In the genomic region with DNA sequence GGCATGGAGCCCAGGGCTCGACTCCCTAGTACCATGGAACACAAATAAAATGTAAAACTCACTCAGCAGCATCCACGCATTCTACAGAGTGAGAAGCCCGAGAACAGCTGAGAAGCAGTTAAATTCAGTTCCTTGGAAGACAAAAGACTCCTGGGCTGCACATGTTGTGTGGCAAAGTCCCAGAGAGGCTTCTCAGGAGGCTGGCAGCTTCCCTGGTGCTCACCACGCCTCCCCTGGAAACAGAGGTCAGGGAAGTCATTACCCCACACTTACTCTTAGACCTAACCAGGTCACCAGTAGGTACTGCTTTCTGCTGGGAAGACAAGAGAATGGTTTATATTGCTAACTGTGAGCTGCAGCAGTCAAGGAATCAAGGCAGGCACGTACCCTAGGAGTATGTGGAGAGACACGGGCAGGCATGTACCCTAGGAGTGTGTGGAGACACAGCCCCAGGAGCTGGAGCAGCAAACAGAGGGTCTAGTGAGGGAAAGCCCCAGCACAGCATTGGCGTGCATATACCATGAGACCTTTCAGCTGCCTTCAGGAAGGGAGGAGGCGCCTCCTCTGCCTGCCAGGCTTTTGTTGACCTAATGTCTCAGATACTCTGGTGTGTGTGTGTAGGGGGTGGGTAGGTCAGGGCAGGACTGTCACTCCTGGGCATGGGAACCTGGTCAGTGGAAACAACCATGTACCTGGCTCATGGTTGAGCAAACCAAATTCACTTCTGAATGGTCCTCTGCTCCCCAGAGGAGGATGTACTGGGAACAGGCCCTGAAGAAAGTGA, we compare ENCODE assay signal across 9 mouse cellular contexts. TPM values are rescaled to one million over a fixed set of nuclear protein-coding genes. Genes with fewer than 3 reads are reported as not detected.
A peak's percentile ranks its signal among the peaks of the same experiment; 100 is the strongest.
DNase-seq lines count a peak whose midpoint lies in the region; ATAC-seq and TF ChIP-seq lines count a peak whose summit lies in the region.
"Had no signal": no experiment of that assay in that cellular context is flagged by ENCODE, and none has a peak within 500 bp of the region (broad histone marks: within the 10 kb centered on the region; RNA-seq: fewer than 3 reads in every experiment).

No protein-coding gene starts in this region.

- ATAC-seq in embryonic facial prominence, embryonic 13.5 days (ENCODE audit: insufficient number of reproducible peaks, insufficient read depth, low FRiP score, low TSS enrichment, low read depth) = no peak
- ATAC-seq in neural tube, embryonic 14.5 days (ENCODE audit: low read depth) = no peak
- ATAC-seq: Patski had no signal

- TF ChIP-seq CTCF in kidney, adult 2 months (conservative IDR thresholded peaks at IDR 0.05; ENCODE audit: insufficient read depth, insufficient read length, low read depth, low read length) = no peak

- no peak overlapping the region for H3K9ac ChIP-seq in embryonic facial prominence, embryonic 13.5 days
- H3K9ac ChIP-seq in neural tube, embryonic 14.5 days (replicated peaks; ENCODE audit: low read depth, low read length) = no peak overlapping the region

- H3K4me1 ChIP-seq in kidney, adult 2 months (ENCODE audit: control insufficient read depth, insufficient read depth, low read length) = peaks cover 29% of the 10 kb centered on the region
- H3K4me1 ChIP-seq in embryonic facial prominence, embryonic 13.5 days = peaks cover 75% of the 10 kb centered on the region
- peaks cover 36% of the 10 kb centered on the region for H3K4me1 ChIP-seq in limb, embryonic 10.5 days
- H3K4me1 ChIP-seq in neural tube, embryonic 14.5 days (ENCODE audit: control insufficient read depth, insufficient read depth, low read length) = peaks cover 46% of the 10 kb centered on the region

- no peak overlapping the region for H3K4me2 ChIP-seq in embryonic facial prominence, embryonic 13.5 days
- no peak overlapping the region for H3K4me2 ChIP-seq in neural tube, embryonic 14.5 days (ENCODE audit: low read depth, low read length)

- no peak for TF ChIP-seq POLR2A in kidney, adult 2 months (IDR thresholded peaks at IDR 0.05; ENCODE audit: low read depth, low read length)

- no peaks in the 10 kb centered on the region for H3K27me3 ChIP-seq in kidney, adult 2 months (replicated peaks; ENCODE audit: control insufficient read depth, insufficient read depth, low read length)
- no peaks in the 10 kb centered on the region for H3K27me3 ChIP-seq in embryonic facial prominence, embryonic 13.5 days
- H3K27me3 ChIP-seq in limb, embryonic 10.5 days (ENCODE audit: low read depth, poor library complexity, severe bottlenecking) = no peaks in the 10 kb centered on the region
- H3K27me3 ChIP-seq in neural tube, embryonic 14.5 days (ENCODE audit: control insufficient read depth, insufficient read depth, low read length) = no peaks in the 10 kb centered on the region
- H3K27me3 ChIP-seq: Patski had no signal

- no peak overlapping the region for H3K27ac ChIP-seq in kidney, adult 2 months (ENCODE audit: insufficient read depth, low read depth, low read length)
- H3K27ac ChIP-seq in embryonic facial prominence, embryonic 13.5 days = peak overlapping the region; percentile 64
- H3K27ac ChIP-seq in limb, embryonic 10.5 days = 0 out of 2 replicates have a peak overlapping the region, but pooled peaks have one; percentile 4
- peak overlapping the region; percentile 60 for H3K27ac ChIP-seq in neural tube, embryonic 14.5 days (ENCODE audit: low read depth, low read length)

- DNase-seq in kidney, adult 2 months = peak; percentile 66
- no peak for DNase-seq in kidney, adult 11 months
- no peak for DNase-seq in limb, embryonic 10.5 days (ENCODE audit: low spot score)
- DNase-seq in urinary bladder, postnatal 14 days (ENCODE audit: low spot score) = no peak
- DNase-seq in adrenal gland, adult 8-10 months = no peak
- no peak for DNase-seq in cerebellum, adult 9-10 months

- H3K9me3 ChIP-seq in embryonic facial prominence, embryonic 13.5 days = no peaks in the 10 kb centered on the region
- H3K9me3 ChIP-seq in limb, embryonic 10.5 days (replicated peaks) = no peaks in the 10 kb centered on the region
- no peaks in the 10 kb centered on the region for H3K9me3 ChIP-seq in neural tube, embryonic 14.5 days (ENCODE audit: control insufficient read depth, low read length)

- WGBS in kidney, adult 2 months = 60% methylated on average over 8 of the region's 8 CpGs
- WGBS in embryonic facial prominence, embryonic 13.5 days = 47% methylated on average over 8 of the region's 8 CpGs
- 72% methylated on average over 8 of the region's 8 CpGs for WGBS in limb, embryonic 10.5 days
- WGBS in neural tube, embryonic 14.5 days = 41% methylated on average over 8 of the region's 8 CpGs

- no peak overlapping the region for H3K4me3 ChIP-seq in kidney, adult 2 months (ENCODE audit: insufficient read depth, low read depth, low read length)
- no peak overlapping the region for H3K4me3 ChIP-seq in embryonic facial prominence, embryonic 13.5 days
- no peak overlapping the region for H3K4me3 ChIP-seq in limb, embryonic 10.5 days
- no peak overlapping the region for H3K4me3 ChIP-seq in neural tube, embryonic 14.5 days (ENCODE audit: low read depth, low read length)

- H3K36me3 ChIP-seq in kidney, adult 2 months (ENCODE audit: control insufficient read depth, insufficient read depth, low read length) = no peaks in the 10 kb centered on the region
- peaks cover 25% of the 10 kb centered on the region for H3K36me3 ChIP-seq in embryonic facial prominence, embryonic 13.5 days
- peaks cover 63% of the 10 kb centered on the region for H3K36me3 ChIP-seq in limb, embryonic 10.5 days
- H3K36me3 ChIP-seq in neural tube, embryonic 14.5 days (ENCODE audit: control insufficient read depth, insufficient read depth, low read length) = no peaks in the 10 kb centered on the region; the same call in 1 of the 2 replicates

RNA-seq across cellular contexts. Expression of gene Tmcc2, which starts 19.6 kb away (rescaled TPM):
- polyA plus RNA-seq in kidney, adult 2 months (2012; rRNA removed) = 6.0 and 6.3 TPM in 2 replicates
- 10.5 and 16.1 TPM in 2 replicates for polyA plus RNA-seq in embryonic facial prominence, embryonic 13.5 days (2015; fragmentation: Nextera tagmentation; extraction: Ambion mirVana)
- polyA plus RNA-seq in limb, embryonic 10.5 days (2016; fragmentation: Nextera tagmentation; extraction: Ambion mirVana) = 7.6 and 8.0 TPM in 2 replicates
- polyA plus RNA-seq in neural tube, embryonic 14.5 days (2014; fragmentation: Nextera tagmentation; extraction: Ambion mirVana) = 20.7 and 29.9 TPM in 2 replicates
- total RNA-seq in adrenal gland, adult 8-10 months (2022) = 10 to 100 TPM; 10.3 to 13.9 (median 12.1) TPM

RNA-seq across cellular contexts. Expression of gene Dstyk, which starts 45.9 kb away (rescaled TPM):
- 13.0 and 13.9 TPM in 2 replicates for polyA plus RNA-seq in kidney, adult 2 months (2012; rRNA removed)
- polyA plus RNA-seq in embryonic facial prominence, embryonic 13.5 days (2015; fragmentation: Nextera tagmentation; extraction: Ambion mirVana) = 16.1 and 17.7 TPM in 2 replicates
- 13.3 and 15.9 TPM in 2 replicates for polyA plus RNA-seq in limb, embryonic 10.5 days (2016; fragmentation: Nextera tagmentation; extraction: Ambion mirVana)
- polyA plus RNA-seq in neural tube, embryonic 14.5 days (2014; fragmentation: Nextera tagmentation; extraction: Ambion mirVana) = 9.5 and 12.7 TPM in 2 replicates
- 10 to 100 TPM; 24.4 to 39.9 (median 31.1) TPM for total RNA-seq in adrenal gland, adult 8-10 months (2022)

RNA-seq across cellular contexts. Expression of gene Nuak2, which starts 55.6 kb away (rescaled TPM):
- 56.1 and 73.7 TPM in 2 replicates for polyA plus RNA-seq in kidney, adult 2 months (2012; rRNA removed)
- 2.2 and 4.4 TPM in 2 replicates for polyA plus RNA-seq in embryonic facial prominence, embryonic 13.5 days (2015; fragmentation: Nextera tagmentation; extraction: Ambion mirVana)
- polyA plus RNA-seq in limb, embryonic 10.5 days (2016; fragmentation: Nextera tagmentation; extraction: Ambion mirVana) = 0.84 and 0.92 TPM in 2 replicates
- polyA plus RNA-seq in neural tube, embryonic 14.5 days (2014; fragmentation: Nextera tagmentation; extraction: Ambion mirVana) = 7.8 and 8.4 TPM in 2 replicates
- total RNA-seq in adrenal gland, adult 8-10 months (2022) = 10 to 100 TPM in 1 of 4 experiments, 1 to 10 TPM in 3; 3.8 to 11.9 (median 5.2) TPM
